Mouse (Mus musculus) liver, adult (tissue): Measurements from ENCODE around the gene Chrm2.

Source experiments
- GATA4 ChIP-seq: IDR thresholded peaks from 2 replicates; pipeline ENCODE4 v1.6.1; 2014; ENCODE audit warnings: mild to moderate bottlenecking, low read length; ENCODE audit not compliant: insufficient replicate concordance

Chrm2 gene

GRCm38 (mm10) chr6:36457015-36457414, 69.1 kb downstream of the Chrm2 start:
- no peak for TF ChIP-seq GATA4

GRCm38 (mm10) chr6:36464008-36464407, 76.1 kb downstream of the Chrm2 start:
- TF ChIP-seq GATA4, result no peak

- TF ChIP-seq GATA4, result no peak
These were observed 96.3 kb downstream of the Chrm2 start for GRCm38 (mm10) chr6:36484132-36484665.

GRCm38 (mm10) chr6:36507008-36507663, 119.3 kb downstream of the Chrm2 start:
- no peak for TF ChIP-seq GATA4

GRCm38 (mm10) chr6:36507946-36508345, 120.1 kb downstream of the Chrm2 start:
- TF ChIP-seq GATA4, result no peak

GRCm38 (mm10) chr6:36508469-36508868, 120.6 kb downstream of the Chrm2 start:
- no peak for TF ChIP-seq GATA4

GRCm38 (mm10) chr6:36516508-36516907, 128.6 kb downstream of the Chrm2 start:
- no peak for TF ChIP-seq GATA4

GRCm38 (mm10) chr6:36517242-36517641, 129.4 kb downstream of the Chrm2 start:
- no peak for TF ChIP-seq GATA4

- no peak for TF ChIP-seq GATA4
These were observed 135.7 kb downstream of the Chrm2 start for GRCm38 (mm10) chr6:36523599-36523998.

- no peak for TF ChIP-seq GATA4
These were observed 140.6 kb downstream of the Chrm2 start for GRCm38 (mm10) chr6:36528509-36528908.

GRCm38 (mm10) chr6:36541247-36541646, 153.4 kb downstream of the Chrm2 start:
- TF ChIP-seq GATA4, result no peak

GRCm38 (mm10) chr6:36566886-36567285, 179.0 kb downstream of the Chrm2 start:
- TF ChIP-seq GATA4, result no peak
